Mouse (Mus musculus) E14TG2a.4 (cell line): ENCODE results near the gene Xylt1.

Source experiments
- CTCF ChIP-seq: conservative IDR thresholded peaks from 2 replicates; pipeline ENCODE4 v1.5.1; 2014; ENCODE audit warnings: low read length
- POU5F1 ChIP-seq: IDR thresholded peaks from 2 replicates; pipeline ENCODE4 v1.6.1; 2014; ENCODE audit warnings: low read length, borderline replicate concordance

GRCm38 (mm10) chr7:117481404-117481803, 100.6 kb downstream of the Xylt1 start:
- TF ChIP-seq CTCF (no peak), POU5F1 (no peak)
